Mouse (Mus musculus): Measurements from ENCODE around the gene Gm15217.

DNA sequence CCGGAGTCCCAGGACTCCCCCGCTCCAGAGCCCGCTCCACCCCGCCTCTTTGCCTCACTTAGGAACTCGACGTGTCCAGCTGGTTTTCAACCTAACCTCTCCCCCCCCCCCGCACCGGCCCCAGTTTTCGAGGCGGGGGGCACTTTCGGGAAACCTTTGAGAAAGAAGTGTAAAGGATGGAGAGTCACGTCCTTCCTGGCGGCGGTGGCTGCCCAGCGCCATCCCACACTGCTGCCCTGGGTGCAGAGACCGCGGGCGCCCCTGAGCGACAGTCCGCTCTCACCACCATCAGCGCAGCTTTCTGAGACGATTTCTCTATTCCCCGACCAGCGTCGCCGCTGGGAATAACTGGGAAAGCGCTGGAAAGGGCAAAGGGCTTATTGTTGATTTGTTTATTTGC, 9.4 kb downstream of the Gm15217 start:
- TF ChIP-seq CTCF (IDR thresholded peaks at IDR 0.05; ENCODE audit: control insufficient read depth, insufficient read depth, insufficient replicate concordance, low read depth, low read length) (peak; percentile 5; the same call in 1 of the 2 replicates), POLR2A (IDR thresholded peaks at IDR 0.05; ENCODE audit: control insufficient read depth, low read depth, low read length) (no peak)
